Mouse (Mus musculus) mature B cell (primary cell): ENCODE data around the gene Tmem169.
"Not testable (repeated sequence)": the region's sequence is repeated elsewhere in the genome, so short reads cannot be mapped to it uniquely, and the experiment has no call there.

ENCODE experiments used
- in situ Hi-C: fragments of 300-500 bp; cut with MboI; formaldehyde crosslinking; loops from 2 replicates; pipeline ENCODE4 v1.14.3; 2019

The Tmem169 gene

DNA sequence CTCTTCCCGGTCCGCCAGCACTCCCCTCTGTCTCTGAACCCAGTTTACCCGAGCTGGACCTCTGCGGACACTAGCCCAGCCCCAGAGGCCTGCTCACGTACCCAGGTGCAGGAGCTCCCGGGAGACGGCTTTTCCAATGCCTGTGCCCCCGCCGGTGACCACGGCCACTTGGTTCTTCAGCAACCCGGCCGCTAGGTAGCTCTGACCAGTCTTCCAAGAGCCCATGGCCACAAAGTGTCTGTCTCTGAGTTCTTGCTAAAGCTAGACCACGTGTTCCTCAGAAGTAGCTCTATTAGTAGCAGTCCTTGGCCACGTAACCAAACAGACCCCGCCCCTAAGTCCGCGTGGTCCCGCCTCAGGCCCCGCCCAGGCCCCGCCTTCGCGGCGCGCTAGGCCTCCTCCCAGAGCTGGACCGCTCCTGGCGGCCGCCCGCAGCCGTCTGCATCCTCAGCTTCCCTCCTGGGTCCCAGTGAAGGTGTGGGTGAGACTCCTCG, at the start of gene Tmem169, which contains the start of gene Pecr:
Gene Tmem169, plus strand, starts transcription at position 378 of the 494 bp plus-strand sequence.
Gene Pecr, minus strand, starts transcription at position 323 of the 494 bp plus-strand sequence.
- in situ Hi-C loops, result no loop called here

DNA sequence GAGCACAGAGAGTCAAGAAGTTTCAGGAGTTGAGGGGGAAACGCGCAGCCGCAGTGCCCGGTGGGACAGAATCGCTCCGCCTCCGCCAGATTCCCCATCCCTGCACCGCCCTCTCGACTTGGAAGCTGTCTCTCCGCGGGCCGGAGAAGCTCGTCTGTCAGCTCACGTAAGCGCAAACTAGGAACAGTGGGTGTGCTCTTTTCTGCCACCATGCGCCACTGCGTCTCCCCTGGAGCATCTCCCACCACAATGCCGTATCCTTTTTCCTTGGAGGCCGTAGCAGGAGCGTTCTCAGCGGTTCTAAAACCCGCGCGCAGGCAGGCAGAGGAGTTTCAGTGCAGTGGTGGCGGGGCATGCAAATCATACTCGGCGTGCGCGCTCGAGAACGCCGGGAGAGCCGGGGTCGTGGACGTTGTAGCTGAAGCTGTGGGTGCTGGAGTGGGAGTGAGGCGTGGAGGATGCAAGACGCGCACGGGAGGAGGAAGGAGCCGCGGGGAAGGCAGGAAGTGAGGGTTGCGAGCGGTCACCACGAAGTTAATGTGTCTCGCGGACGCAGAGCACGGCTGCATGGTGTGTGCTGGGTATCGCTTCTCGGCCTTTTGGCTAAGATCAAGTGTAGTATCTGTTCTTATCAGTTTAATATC, 47.7 kb upstream of the Tmem169 start:
- in situ Hi-C loops, result not testable (repeated sequence)

DNA sequence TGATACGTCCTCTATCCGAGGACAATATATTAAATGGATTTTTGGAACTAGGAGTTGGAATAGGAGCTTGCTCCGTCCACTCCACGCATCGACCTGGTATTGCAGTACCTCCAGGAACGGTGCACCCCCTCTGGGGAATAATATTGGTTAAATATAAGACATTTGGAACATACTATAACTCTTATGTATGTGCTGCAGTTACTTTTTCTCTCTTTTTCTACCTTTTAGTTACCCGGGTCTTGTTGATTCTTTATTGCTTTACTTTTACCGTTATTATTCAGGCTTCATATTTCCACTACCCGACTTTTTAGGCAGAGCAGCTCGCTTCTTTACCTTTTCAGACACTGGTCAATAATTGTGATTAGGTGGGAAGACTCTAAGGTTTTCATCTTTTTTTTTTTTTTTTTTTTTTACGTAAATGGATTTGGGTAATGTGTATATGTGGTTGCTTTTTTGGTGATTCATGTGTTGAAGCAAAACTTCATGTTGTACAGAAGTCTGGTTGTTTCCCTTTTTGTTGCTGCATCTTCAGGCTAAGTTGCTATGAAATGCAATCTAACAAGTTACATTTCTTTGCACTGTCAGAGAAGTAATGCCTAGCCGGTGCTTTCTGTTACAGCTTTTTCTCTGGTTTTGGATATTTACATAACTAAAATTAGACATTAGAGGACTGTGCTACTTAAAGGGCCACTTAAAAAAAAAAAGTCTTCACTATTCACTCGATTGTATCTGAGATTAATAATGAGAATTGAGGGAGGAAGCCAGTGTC, 47.0 kb upstream of the Tmem169 start:
- in situ Hi-C loops, result no loop called here

DNA sequence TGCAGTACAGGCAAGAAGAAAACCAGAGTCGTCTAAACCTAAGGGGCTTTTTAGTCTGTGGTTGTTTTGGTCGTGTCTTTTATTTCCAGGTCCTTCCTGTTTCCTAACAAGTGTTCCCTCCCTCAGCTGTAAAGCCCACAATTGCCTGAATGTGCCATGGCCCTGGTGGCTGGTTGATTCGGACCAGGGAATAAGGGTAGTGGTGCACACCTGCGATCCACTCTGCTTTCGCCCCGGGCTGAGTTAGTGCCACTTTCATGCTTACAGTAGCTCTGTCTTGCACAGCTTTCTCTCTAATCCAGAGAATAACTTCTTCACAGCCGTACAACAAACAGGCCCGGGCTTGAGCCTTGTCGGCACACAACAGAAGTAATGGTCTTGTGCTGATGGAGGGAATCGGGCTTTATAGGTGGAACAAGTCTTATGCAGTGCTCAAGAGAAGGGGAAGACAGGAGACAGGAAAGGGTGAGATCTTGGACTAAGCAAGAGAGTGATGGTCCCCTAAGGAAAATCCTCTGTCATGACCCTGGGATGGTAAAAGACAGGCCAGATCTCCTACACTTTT, 46.1 kb upstream of the Tmem169 start:
- in situ Hi-C loops, result no loop called here

DNA sequence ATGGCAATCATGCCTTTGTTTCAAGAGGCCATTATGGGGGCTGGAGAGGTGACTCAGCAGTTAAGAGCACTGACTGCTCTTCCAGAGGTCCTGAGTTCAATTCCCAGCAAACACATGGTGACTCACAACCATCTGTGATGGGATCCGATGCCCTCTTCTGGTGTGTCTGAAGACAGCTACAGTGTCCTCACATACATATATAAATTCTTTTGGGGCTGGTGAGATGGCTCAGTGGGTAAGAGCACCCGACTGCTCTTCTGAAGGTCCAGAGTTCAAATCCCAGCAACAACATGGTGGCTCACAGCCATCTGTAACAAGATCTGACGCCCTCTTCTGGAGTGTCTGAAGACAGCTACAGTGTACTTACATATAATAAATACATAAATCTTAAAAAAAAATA, 45.1 kb upstream of the Tmem169 start:
- in situ Hi-C loops, result not testable (repeated sequence)

DNA sequence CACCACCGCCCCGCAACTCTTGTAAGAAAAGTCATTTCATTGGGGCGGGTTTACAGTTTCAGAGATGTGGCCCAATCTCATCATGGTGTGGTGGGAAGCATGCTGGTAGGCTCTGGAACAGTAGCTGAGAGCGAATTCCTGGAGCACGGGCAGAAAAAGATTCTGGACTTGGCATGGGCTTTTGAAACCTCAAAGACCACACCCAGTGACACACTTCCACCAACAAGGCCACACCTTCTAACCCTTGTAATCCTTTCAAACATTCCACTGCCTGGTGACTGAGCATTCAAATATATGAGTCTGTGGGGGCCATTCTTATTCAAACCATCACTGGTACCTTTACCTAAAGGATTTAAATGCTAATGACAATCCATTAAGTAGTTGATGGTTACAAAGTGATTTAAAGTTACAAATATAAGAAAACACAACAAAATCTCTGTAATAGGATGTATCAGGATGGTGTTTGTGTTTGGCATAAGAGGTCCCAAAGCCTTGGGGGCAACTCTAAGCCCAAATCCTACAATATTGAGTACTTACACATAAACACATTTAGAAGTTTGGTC, 41.5 kb upstream of the Tmem169 start:
- in situ Hi-C loops, result no loop called here

DNA sequence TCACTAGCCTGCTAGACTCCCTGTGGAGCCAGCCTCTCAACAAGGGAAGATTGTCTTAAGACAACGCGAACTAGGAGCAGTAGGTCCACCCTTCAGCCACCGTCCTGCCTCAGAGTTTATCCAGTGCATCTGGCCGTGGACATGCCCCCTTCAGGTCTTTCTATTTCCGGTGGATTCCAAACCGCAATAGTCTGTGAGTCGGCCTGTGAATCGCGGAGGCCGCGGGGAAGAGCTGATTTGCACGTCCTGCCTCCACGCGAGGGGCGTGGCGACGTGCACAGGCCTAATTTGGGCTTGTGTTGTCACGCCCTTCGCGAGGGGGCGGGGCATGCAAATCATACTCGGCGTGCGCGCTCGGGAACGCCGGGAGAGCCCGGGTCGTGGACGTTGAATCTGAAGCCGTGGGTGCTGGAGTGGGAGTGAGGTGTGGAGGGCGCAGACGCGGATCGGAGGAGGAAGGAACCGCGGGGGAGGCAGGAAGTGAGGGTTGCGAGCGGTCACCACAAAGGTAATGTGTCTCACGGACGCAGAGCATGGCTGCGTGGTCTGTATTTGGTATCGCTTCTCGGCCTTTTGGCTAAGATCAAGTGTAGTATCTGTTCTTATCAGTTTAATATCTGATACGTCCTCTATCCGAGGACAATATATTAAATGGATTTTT, 40.4 kb upstream of the Tmem169 start:
- in situ Hi-C loops, result no loop called here

DNA sequence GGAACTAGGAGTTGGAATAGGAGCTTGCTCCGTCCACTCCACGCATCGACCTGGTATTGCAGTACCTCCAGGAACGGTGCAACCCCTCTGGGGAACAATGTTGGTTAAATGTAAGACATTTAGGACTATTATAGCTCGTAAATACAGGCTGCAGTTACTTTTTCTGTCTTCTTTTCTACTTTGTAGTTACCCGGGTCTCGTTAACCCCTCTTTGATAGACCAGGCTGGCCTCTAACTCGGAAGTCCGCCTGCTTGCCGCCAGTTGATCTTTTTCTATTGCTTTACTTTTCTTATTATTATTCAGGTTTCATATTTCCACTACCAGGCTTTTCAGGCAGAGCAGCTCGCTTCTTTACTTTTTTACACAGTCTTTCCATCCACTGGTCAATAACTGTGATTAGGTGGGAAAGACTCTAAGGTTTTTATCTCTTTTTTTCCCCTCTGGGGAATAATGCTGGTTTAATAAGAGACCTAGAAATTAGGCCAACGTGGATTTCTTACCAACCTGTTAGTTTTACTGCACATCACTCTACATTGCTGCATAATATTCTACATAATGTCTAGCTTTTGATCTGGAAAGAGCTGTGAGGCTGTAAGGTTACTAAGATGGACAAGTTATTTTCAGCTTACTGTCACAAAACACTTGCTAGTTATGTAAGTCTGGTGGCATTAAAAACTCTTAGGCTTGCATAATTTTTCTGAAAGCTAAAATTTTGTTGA, 39.7 kb upstream of the Tmem169 start:
- in situ Hi-C loops, result no loop called here

DNA sequence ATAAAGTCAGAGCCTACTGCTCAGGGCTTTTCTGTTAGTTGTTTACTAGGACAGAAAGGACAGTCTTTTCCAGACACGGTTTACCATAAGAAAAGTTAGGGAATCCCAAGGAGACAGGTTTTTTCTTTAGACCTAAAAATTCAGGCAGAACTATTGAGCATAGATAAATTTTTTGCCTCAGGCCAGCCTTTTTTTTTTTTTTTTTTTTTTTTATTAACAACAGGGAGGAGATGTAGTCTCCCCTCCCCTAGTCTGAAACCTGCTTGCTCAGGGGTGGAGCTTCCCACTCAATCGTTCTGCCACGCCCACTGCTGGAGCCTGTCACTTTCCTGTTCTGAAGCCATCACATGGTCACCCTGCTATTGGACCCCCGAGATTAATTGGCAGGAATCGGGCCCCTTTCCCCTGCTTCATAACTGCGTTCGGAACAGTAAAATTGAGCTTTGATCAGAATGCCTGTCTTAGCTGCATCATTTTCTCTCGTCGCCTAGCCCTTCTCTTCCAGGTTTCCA, 35.9 kb upstream of the Tmem169 start:
- in situ Hi-C loops, result not testable (repeated sequence)

DNA sequence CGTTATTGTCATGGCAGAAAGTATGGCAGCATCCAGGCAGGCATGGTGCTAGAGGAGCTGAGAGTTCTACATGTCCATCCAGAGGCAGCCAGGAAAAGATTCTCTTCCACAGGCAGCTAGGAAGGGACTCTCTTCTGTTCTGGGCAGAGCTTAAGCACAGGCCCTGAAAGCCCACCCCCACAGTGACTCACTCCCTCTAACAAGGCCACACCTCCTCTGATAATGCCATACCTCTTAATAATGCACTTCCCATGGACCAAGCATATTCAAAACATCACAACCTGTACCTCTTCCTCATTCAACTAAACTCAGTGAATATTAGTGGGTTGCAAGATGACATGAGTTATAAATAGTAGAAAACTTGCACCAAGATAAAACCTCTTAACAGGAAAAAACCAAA, 32.4 kb upstream of the Tmem169 start:
- in situ Hi-C loops, result loop anchor here (25.0 kb wide), 1 partner anchor 1140 kb away; the partner anchor contains the start of gene Bard1

DNA sequence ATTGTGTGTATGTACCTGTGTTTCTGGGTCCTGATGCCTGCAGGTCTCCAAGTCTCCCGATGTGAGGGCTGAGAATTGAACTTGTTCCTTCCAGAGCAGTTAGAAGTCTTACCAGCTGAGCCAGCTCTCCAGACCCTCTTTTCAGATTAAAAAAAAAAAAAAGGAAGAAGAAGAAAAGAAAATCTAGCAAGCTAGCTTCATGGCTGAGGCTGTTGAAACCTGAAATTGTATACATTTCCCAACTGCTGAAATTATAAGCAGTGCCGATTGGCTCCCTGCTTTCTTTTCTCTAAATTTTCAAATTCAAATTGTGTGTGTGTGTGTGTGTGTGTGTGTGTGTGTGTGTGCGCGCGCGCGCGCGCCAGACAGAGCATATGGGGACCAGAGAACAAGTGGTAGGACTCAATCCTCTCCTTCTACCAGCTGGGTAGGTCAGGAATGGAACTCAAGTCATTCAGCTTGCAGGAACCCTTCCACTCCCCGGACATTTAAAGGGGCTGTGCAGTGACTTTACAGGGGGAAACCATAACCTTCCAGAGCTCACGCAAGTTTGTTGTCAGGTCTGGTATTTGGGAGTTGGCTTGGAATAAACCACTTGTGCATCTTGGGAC, 30.2 kb upstream of the Tmem169 start:
- in situ Hi-C loops, result loop anchor here (25.0 kb wide), 1 partner anchor 1142 kb away; the partner anchor contains the start of gene Bard1

DNA sequence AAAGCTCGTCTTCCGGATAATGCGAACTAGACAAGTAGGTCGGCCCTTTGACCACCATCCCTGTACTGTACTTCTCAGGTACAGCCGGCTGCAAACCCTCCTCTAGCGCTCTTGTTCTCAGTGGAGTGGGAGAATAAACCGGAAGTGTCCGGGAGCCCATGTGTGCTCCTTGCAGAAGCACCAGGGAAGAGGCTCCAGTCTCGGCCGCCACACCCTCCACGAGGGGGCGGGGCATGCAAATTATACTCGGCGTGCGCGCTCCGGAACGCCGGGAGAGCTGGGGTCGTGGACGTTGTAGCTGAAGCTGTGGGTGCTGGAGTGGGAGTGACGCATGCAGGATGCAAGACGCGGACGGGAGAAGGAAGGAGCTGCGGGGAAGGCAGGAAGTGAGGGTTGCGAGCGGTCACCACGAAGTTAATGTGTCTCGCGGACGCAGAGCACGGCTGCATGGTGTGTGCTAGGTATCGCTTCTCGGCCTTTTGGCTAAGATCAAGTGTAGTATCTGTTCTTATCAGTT, 29.6 kb upstream of the Tmem169 start:
- in situ Hi-C loops, result loop anchor here (25.0 kb wide), 1 partner anchor 1142 kb away; the partner anchor contains the start of gene Bard1

DNA sequence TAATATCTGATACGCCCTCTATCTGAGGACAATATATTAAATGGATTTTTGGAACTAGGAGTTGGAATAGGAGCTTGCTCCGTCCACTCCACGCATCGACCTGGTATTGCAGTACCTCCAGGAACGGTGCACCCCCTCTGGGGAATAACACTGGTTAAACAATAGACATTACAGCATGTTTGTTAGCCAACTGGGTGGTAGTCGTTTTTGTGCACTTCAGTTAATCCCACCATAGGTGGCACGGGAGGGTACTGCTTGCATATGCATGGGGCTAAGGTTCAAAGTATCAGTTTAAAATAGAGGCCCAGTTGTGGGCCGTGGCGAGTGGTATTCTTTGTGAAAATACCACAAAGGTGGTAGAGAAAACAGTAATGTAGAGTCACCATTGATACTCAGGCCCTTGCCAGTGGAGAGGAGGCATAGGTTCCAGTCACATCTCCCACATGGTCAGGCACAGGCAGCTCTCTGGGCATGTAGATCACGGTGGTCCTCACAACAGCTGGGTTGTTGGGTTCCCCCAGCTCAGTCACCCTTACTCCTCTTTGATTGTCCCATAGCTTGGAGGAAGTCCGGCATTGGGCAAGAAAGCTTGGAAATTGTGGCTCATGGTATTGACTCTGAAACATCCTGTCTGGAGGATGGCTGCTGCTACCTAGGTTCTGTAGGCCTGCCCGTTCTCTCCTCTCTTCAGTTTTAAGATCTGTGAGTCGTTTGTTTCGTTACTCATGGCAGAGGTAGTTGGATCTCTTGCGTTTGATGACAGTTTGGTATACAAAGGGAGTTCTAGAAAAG, 28.9 kb upstream of the Tmem169 start:
- in situ Hi-C loops, result loop anchor here (25.0 kb wide), 1 partner anchor 1143 kb away; the partner anchor contains the start of gene Bard1

DNA sequence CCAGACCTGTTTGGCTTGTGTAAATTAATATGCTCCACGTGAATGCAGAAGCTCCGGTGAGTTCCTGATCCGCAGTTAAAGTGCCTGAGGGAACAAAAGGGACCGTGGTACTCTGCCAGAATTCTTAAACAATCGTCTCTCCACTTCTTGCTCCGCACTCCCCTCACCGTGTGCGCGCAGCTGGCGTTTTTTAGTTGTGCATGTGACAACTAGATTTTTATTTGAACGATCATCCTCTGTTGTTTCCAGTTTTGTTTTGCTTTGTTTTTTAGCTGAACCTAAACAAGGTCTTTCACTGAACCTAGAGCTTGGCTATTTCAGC, 28.4 kb upstream of the Tmem169 start:
- in situ Hi-C loops, result loop anchor here (25.0 kb wide), 1 partner anchor 1144 kb away; the partner anchor contains the start of gene Bard1

DNA sequence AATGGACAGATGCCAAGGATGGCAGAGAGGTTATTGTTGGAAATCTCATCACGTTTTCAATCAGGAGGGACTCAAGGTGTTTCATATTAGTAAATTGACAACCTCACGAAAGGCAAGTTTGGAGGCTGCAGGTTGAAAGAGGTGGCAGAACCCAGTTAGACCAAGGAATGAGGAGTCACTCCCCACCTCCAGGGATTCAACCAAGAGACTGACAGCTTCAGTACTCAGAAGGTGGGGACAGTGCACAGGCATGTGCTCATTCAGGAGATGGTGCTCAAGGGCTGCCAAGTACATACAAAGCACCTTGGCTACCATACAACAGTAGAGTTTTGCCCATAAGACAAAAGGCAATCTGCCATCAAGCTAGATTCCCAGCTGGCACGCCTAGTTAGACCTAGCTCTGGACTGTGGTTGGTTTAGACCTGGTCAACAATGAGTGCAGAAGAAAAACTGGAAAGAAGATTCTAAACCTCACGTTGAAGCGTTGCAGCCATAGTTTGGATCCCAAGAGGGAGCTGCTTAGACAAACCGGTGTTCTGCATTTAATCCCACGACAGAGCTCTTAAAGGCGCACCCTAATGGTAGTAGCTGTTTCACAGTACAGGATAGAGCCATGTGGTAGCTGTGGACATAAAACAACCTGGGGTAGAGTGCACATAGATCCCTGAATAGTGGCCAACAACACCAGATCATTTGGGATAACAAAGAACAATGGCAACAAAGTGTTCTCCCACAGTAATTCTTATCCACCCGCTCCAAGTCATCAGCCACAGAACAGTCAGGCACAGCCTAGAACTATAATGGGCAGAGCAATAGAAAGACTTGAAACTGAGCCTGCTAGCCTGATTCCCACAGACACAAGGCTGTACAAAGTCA, 27.6 kb upstream of the Tmem169 start:
- in situ Hi-C loops, result loop anchor here (25.0 kb wide), 1 partner anchor 1144 kb away; the partner anchor contains the start of gene Bard1

DNA sequence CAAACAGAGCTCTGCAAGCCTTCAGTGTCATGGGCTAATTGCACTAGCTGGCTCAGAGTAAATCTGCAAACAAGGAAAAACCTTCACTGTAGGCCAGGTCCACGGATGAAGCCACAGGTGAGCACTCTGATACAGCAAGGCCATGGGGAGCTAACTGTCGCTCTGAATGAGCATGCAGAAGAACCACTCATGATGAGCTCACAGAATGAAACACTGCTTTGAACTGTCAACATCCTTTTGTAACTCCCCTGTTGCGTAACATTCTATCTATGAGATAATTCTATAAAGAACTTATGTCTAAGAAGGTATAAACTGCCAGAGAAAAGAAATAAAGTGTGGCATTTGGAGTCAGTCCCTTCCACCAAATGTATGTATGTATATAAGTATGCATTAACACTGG, 21.1 kb upstream of the Tmem169 start:
- in situ Hi-C loops, result loop anchor here (25.0 kb wide), 1 partner anchor 1151 kb away; the partner anchor contains the start of gene Bard1

DNA sequence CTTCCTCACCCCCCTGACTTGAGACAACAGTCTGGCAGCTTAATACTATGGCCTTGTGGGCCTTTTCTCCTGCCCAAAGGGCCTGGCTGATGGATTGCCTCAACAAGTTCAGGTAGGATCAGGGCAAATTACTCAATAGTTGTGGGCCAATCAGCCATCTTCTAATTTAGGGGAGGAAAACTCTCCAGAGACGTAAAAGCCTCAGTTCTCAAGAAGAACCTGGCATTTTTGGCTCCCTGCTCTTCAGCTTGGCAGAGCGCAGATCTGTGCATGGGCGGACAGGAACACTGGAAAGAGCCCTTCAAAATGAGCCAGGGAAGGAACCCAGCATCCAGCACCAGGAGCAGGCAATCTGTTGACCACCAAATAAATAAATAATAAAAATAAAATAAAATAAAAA, 6.1 kb upstream of the Tmem169 start:
- in situ Hi-C loops, result no loop called here

DNA sequence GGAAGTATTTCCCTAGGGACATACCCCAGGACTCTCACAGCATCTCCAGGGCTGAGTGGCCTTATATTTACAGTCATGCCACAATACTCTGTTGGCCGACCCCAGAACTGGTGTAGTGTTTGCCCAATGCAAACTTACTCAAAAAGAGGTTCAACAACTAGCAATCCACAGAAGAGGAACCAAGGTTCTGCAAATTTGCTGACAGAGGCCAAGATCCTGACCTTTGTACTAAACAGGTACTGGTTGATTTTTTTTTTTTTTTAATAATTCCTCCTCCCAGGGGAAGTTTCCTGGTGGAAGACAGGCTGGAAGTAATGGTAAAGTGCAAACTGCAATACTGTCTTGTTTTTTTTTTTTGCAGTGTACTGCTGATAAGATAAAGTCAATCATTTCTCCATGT, 1.6 kb upstream of the Tmem169 start:
- in situ Hi-C loops, result no loop called here
